Mouse (Mus musculus) testis, postnatal 14 days (tissue): ENCODE measurements around the gene Anapc11.

Source experiments
- DNase-seq: peaks from one replicate; pipeline ENCODE4 v3.0.0; 2021; ENCODE audit warnings: low spot score

Anapc11 gene

GRCm38 (mm10) chr11:120606764-120607163 is 8.5 kb downstream of the Anapc11 start:
- DNase-seq, result no peak

GRCm38 (mm10) chr11:120608241-120609034 is 10.2 kb downstream of the Anapc11 start, which contains the start of gene Npb:
TSS of gene Npb (plus strand) at chr11:120608477.
- no peak for DNase-seq

GRCm38 (mm10) chr11:120609250-120609649 is 11.0 kb downstream of the Anapc11 start:
- DNase-seq, result no peak

- DNase-seq, result no peak
Observed at GRCm38 (mm10) chr11:120610477-120611046, 12.3 kb downstream of the Anapc11 start.

- DNase-seq, result no peak
Observed at GRCm38 (mm10) chr11:120612763-120613162, 14.5 kb downstream of the Anapc11 start.

GRCm38 (mm10) chr11:120613481-120613972 is 15.3 kb downstream of the Anapc11 start:
- DNase-seq, result no peak

GRCm38 (mm10) chr11:120613976-120614375 is 15.8 kb downstream of the Anapc11 start:
- no peak for DNase-seq

- DNase-seq, result no peak
Observed at GRCm38 (mm10) chr11:120615167-120615566, 16.9 kb downstream of the Anapc11 start.

- DNase-seq, result no peak
Observed at GRCm38 (mm10) chr11:120615606-120616203, 17.5 kb downstream of the Anapc11 start.

- no peak for DNase-seq
Observed at GRCm38 (mm10) chr11:120616617-120617294, 18.5 kb downstream of the Anapc11 start.

GRCm38 (mm10) chr11:120617519-120618112 is 19.4 kb downstream of the Anapc11 start, which contains the start of gene Pcyt2:
TSS of gene Pcyt2 (minus strand) at chr11:120617936.
- DNase-seq, result peak; percentile 91

- DNase-seq, result no peak
Observed at GRCm38 (mm10) chr11:120618619-120619535, 20.7 kb downstream of the Anapc11 start.

- no peak for DNase-seq
Observed at GRCm38 (mm10) chr11:120620195-120620594, 22.0 kb downstream of the Anapc11 start.

GRCm38 (mm10) chr11:120622805-120623204 is 24.6 kb downstream of the Anapc11 start:
- DNase-seq, result no peak

GRCm38 (mm10) chr11:120623961-120624679 is 25.9 kb downstream of the Anapc11 start:
- peak; percentile 70 for DNase-seq

- DNase-seq, result peak; percentile 84
Observed at GRCm38 (mm10) chr11:120624680-120625111, 26.5 kb downstream of the Anapc11 start.

- DNase-seq, result no peak
Observed at GRCm38 (mm10) chr11:120625152-120625775, 27.0 kb downstream of the Anapc11 start, which contains the start of gene Sirt7. TSS of gene Sirt7 (minus strand) at chr11:120625240.

- DNase-seq, result no peak
Observed at GRCm38 (mm10) chr11:120626785-120627467, 28.7 kb downstream of the Anapc11 start.
